Mouse (Mus musculus): ENCODE measurements around the gene Them5. TPM values are rescaled to one million over a fixed set of nuclear protein-coding genes. Genes with fewer than 3 reads are reported as not detected.

The Them5 gene
- not detected for total RNA-seq (2021)
- long read RNA-seq, experiment 1: 0 reads
- long read RNA-seq, experiment 2: 0 reads

DNA sequence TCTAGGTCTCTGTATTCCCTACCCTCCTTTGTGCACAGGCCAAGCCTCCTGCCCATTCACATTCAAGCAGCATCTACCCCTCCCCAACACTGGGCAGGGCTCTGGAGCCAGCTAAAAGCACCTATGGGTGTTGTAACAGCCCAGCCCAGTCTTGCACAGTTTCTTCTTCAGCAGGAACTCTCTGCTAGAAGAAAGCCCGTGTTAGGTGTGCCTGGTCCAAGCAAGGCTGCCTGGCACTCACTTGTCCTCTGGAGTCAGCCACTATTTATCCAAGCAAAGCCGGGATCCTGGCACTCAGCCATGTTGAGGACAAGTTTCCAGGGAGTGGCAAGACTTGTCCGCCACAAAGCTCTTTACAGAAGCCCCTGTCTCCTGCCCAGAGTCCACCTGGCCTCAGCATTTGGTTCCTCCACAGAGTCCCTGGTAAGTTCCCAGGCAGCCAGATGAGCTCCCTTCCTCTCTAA, at the start of gene Them5:
Gene Them5 (plus strand): TSS at position 141 of the 464 bp plus-strand sequence.
- no peak within 1 kb of the TSS for H3K27ac ChIP-seq
- no peak within 1 kb of the TSS for H3K4me3 ChIP-seq
- no peak for DNase-seq (ENCODE audit: extremely low spot score in 1 of 2, low spot score in 2 of 2)
- intact Hi-C loops (cut with DNase I): no loop called here
- TF ChIP-seq CTCF (IDR thresholded peaks at IDR 0.05): no peak

DNA sequence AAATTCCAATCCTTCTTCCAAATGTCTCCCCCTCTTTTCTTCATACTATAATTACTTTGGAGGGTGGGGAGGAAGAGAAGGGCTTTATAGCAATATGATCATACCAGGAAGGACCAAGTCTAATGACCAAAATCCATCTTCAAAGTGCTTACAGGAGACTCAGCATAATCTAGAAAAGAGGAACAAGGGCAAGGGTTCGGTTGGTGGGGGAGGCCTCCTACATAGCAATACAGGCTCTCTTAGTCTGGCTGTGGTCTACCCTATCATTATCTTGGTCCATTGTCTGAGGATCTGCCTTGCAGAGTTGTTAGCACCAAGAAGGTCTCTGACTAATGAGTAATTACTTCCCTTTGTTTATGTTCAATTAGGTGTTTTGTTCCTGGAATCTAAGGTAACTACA, 36.4 kb upstream of the Them5 start:
- H3K27ac ChIP-seq: no peak overlapping the region
- TF ChIP-seq CTCF (IDR thresholded peaks at IDR 0.05): no peak
- H3K4me3 ChIP-seq: no peak overlapping the region
- DNase-seq (ENCODE audit: extremely low spot score in 1 of 2, low spot score in 2 of 2): no peak
- intact Hi-C loops (cut with DNase I): no loop called here

DNA sequence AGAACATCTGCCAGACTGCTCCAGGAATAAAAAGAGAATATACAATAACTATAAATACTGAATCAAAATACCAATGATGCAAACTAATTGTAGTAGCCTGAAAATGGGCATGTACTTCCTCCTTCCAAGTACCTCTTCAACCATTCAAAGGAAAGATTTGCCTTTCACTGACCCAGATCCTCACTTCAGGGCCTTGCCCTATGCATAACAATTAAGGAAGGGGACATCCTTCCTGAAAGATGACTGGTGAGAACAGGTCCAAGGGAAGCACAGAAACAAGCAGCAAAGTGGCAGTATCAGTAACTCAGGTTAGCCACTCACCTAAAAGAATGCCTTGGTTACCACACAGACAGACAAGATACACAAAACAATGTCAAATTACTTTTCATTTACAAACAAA, 34.9 kb upstream of the Them5 start:
- no peak for TF ChIP-seq CTCF (IDR thresholded peaks at IDR 0.05)
- Histone ChIP-seq H3K27ac (no peak overlapping the region), H3K4me3 (no peak overlapping the region)
- intact Hi-C loops (cut with DNase I): no loop called here
- DNase-seq (ENCODE audit: extremely low spot score in 1 of 2, low spot score in 2 of 2): no peak

DNA sequence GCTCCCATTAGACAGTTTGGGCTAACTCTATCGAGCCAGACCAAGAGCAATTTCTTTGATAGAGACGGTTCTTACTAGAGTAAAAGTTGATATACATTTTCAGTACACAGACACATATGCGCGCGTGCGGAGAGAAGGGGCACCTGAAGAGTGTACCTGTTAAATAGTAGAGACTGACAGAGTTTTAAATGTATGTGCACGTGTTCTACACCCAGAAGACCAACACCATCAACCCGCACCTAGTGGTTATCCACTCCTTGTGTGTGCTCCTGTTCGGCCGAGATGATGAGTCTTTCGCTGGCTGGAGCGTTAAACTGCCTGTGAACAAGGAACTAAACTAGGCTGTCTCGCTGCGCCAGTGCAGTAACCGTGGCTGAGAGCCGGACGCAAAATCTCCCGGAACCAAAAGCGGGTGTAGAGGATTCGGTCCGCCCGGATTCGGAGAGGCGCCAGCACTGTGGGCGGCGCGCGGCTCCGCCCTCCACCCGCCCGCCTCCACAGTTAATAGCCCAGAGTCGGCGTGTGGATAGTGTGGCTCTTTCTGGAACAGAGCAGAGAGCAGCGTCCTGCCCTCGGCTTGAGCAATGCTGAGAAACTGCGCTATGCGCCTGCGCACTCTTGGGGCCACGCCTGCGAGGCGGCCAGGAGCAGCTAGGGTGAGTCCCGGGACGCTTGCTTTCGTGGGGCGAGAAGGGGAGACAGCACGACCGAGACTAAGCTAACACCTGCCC, 32.1 kb upstream of the Them5 start, which contains the start of gene Them4:
Gene Them4 (plus strand): TSS at position 457 of the 731 bp plus-strand sequence.
- intact Hi-C loops (cut with DNase I): no loop called here
- peak; percentile 85 to 89 for DNase-seq (ENCODE audit: extremely low spot score in 1 of 2, low spot score in 2 of 2)
- peak within 1 kb of the TSS; percentile 86 for H3K4me3 ChIP-seq
- TF ChIP-seq CTCF (IDR thresholded peaks at IDR 0.05): no peak
- H3K27ac ChIP-seq: peak within 1 kb of the TSS; percentile 81

DNA sequence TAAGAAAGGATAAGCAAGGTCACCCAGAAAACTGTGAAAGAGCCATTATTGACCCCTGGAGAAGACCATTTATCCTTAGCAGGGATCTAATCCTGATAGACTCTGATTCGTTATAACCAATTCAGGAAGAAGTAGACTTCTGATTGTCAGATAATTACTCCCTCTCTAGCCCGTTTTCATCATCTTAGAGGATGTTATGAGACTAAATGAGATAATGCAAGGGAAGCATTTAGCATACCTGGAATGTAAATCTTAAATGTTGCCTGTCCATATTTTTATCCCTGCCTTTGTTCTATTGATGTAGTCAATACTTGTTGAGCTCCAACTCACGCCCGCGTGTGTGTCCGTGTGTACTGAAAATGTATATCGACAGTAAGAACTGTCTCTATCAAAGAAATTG, 31.4 kb upstream of the Them5 start:
- intact Hi-C loops (cut with DNase I): no loop called here
- H3K27ac ChIP-seq: peak overlapping the region; percentile 81
- TF ChIP-seq CTCF (IDR thresholded peaks at IDR 0.05): no peak
- DNase-seq (ENCODE audit: extremely low spot score in 1 of 2, low spot score in 2 of 2): no peak
- peak overlapping the region; percentile 86 for H3K4me3 ChIP-seq

DNA sequence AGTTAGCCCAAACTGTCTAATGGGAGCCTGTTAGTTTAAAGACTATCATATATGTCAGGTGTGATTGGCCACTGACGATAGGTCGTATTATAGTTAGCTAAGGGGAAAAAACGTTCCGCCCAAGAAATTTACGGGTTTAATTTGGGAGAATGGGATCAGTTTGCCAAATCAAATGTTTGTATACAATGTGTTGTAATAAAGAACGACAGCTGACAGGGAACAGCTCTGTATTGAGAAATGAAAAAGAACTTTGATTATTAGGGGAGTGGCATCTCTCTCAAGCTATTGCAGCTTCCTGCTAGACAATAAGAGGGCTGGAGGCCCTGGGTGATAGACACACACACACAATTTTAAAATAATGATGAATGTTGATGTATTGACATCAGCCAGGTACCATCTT, 31.0 kb upstream of the Them5 start:
- no peak for TF ChIP-seq CTCF (IDR thresholded peaks at IDR 0.05)
- Histone ChIP-seq H3K4me3 (peak overlapping the region; percentile 86), H3K27ac (no peak overlapping the region)
- intact Hi-C loops (cut with DNase I): no loop called here
- DNase-seq (ENCODE audit: extremely low spot score in 1 of 2, low spot score in 2 of 2): no peak

DNA sequence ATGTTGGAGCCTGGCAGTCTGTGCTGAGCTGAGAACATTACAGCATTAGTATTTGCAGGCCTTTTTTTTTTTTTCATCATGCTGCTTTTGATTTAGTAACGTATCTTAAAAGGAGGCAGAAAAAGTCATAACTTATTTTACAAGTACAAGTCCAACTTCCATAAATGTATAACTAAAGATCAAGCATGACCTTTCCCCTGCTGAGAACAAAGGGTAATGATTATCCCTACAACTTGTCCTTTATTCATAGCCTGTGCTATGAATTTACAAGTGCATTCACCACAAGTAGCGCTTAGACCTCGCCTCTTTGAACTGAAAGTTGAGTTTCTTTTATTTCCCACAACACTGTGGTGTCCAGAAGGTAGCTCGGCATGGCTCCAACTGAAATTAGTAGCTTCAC, 30.5 kb upstream of the Them5 start:
- intact Hi-C loops (cut with DNase I): no loop called here
- TF ChIP-seq CTCF (IDR thresholded peaks at IDR 0.05): no peak
- no peak for DNase-seq (ENCODE audit: extremely low spot score in 1 of 2, low spot score in 2 of 2)
- Histone ChIP-seq H3K27ac (no peak overlapping the region), H3K4me3 (no peak overlapping the region)

DNA sequence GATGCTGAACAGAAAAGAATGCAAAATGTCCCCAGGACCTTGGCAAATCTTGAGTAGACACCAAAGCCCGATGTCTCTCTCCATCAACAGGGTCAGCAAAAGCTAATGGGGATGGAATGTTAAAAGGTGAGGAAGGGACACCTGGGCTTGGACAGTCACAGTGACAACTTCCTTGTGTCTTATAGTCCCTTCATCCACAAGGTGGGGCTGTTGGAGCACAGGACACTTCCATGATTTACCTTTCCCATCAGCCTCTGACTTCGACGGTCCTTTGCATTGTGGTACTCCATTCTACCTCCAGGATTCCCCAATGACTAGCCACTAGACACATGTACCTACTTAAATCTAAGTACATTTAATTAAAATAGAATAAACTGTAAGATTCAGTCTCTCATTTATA, 13.2 kb upstream of the Them5 start:
- no peak overlapping the region for H3K4me3 ChIP-seq
- TF ChIP-seq CTCF (IDR thresholded peaks at IDR 0.05): peak; percentile 38
- no peak overlapping the region for H3K27ac ChIP-seq
- DNase-seq (ENCODE audit: extremely low spot score in 1 of 2, low spot score in 2 of 2): no peak
- intact Hi-C loops (cut with DNase I): no loop called here

DNA sequence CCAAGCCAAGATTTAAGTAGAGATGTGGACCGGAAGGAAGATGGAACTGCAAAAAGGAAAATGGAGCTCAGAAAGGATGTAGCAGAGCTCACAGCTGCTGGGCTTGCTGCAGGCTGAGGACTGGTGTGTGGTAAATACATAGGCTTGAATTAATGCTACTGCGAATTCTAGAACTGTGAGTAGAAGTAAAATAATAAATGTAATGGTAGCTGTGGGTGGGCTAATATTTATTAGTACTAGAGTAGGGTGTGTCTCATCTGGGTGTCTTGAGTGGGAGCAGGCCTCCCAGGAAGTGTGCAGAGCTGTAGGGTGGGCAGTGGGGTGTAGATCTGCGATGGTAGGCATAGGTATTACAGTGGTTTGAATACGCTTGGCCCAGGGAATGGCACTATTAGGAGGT, 7.5 kb upstream of the Them5 start:
- DNase-seq (ENCODE audit: extremely low spot score in 1 of 2, low spot score in 2 of 2): no peak
- Histone ChIP-seq H3K27ac (no peak overlapping the region), H3K4me3 (no peak overlapping the region)
- intact Hi-C loops (cut with DNase I): no loop called here
- TF ChIP-seq CTCF (IDR thresholded peaks at IDR 0.05): no peak

DNA sequence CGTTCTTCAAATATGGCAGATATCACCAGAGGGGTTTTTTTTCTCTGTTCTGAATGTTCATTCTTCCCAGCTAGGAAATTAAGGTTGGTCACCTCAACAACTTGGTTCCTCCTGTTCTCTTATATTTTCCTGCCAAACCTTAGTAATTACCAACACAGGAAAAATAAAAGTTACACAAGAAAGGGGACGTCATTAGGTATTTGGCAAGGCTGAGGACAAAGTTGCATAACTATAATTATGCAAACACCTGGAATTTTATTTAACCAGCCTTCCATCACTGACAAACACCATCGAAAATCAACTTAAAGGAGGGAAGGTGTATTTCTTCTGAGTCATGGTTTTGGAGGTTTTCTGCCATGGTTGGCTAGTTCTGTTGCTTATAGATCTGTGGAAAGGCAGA, 3.4 kb upstream of the Them5 start:
- Histone ChIP-seq H3K4me3 (no peak overlapping the region), H3K27ac (no peak overlapping the region)
- TF ChIP-seq CTCF (IDR thresholded peaks at IDR 0.05): no peak
- no peak for DNase-seq (ENCODE audit: extremely low spot score in 1 of 2, low spot score in 2 of 2)
- intact Hi-C loops (cut with DNase I): no loop called here

DNA sequence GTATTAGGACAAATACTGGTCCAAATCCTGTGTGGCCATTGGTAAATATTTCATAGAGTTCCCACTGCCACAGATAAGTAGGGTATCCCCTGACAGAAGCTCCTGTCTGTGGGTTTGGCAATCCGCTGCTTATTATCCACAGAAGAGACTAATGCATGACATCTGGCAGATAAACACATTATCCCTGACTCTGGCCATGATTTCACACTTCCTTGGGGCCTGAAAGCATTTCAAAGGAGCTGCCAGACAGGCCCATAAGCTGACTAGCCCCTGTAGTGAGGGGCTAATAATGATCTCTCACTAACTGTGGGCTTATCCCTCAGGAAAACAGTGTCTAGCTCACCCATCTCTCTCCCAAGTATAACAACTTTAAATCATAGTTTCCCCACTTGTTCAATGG, 653 bp downstream of the Them5 start:
- DNase-seq (ENCODE audit: extremely low spot score in 1 of 2, low spot score in 2 of 2): no peak
- Histone ChIP-seq H3K27ac (no peak overlapping the region), H3K4me3 (no peak overlapping the region)
- no peak for TF ChIP-seq CTCF (IDR thresholded peaks at IDR 0.05)
- intact Hi-C loops (cut with DNase I): no loop called here

DNA sequence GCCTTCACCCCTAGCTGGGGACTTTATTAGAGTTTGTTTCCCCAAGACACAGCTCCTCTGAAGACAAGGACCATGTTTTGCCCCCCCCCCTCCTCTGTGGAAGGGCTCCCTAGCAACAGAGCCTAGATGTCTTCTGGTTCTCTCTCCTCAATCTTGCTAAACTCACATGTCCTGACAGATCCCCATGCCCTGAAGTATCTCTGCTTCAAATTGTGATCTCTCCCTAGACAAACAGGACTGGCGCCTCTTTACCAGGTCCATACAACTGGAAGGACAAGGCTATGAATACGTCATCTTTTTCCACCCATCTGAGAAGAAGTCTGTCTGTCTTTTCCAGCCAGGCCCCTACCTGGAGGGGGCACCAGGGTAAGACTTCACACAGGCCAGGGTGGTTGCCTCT, 2.3 kb downstream of the Them5 start:
- no peak for TF ChIP-seq CTCF (IDR thresholded peaks at IDR 0.05)
- no peak for DNase-seq (ENCODE audit: extremely low spot score in 1 of 2, low spot score in 2 of 2)
- intact Hi-C loops (cut with DNase I): no loop called here
- no peak overlapping the region for H3K27ac ChIP-seq
- H3K4me3 ChIP-seq: no peak overlapping the region

DNA sequence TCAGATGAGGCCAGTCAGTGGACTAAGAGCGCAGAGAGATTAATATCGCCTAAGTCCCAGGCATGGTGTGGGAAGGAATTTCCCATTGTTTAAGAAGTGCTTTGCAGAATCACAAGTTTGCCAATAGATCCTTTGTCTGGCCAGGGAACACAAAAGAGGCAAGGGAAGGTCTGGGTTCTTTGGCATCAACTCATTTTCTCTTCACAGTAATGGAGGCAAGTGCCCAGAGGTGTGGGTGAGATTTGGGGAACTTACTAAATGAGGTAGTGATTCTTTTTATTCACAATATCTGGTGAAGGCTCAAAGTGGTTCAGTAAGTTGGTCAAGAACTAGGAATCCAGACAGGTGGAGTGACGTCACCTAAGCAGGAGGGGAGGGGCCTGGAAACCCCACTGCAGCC, 3.0 kb downstream of the Them5 start:
- Histone ChIP-seq H3K4me3 (no peak overlapping the region), H3K27ac (no peak overlapping the region)
- DNase-seq (ENCODE audit: extremely low spot score in 1 of 2, low spot score in 2 of 2): no peak
- intact Hi-C loops (cut with DNase I): no loop called here
- no peak for TF ChIP-seq CTCF (IDR thresholded peaks at IDR 0.05)

Data from left cerebral cortex, adult 2 months (tissue).